Mouse (Mus musculus): ENCODE measurements around the gene Rpap3.

- no peak for TF ChIP-seq CHD2 (IDR thresholded peaks at IDR 0.05; ENCODE audit: low read length)
- no peak for TF ChIP-seq ZKSCAN1 (IDR thresholded peaks at IDR 0.05; ENCODE audit: borderline replicate concordance, low read depth, low read length)
- no peak for TF ChIP-seq CTCF (conservative IDR thresholded peaks at IDR 0.05 in 1 of 2, IDR thresholded peaks at IDR 0.05 in 1 of 2; ENCODE audit: low read depth in 2 of 2, low read length in 2 of 2)
- no peak for TF ChIP-seq ZC3H11A (IDR thresholded peaks at IDR 0.05; ENCODE audit: low read depth, low read length)
- TF ChIP-seq POLR2A (IDR thresholded peaks at IDR 0.05; ENCODE audit: low read depth, low read length) = no peak
- no peak for TF ChIP-seq HCFC1 (IDR thresholded peaks at IDR 0.05; ENCODE audit: low read depth, low read length)
- no peak for TF ChIP-seq E2F4 (IDR thresholded peaks at IDR 0.05; ENCODE audit: insufficient replicate concordance, low read depth, low read length)
- no peak for TF ChIP-seq NRF1 (IDR thresholded peaks at IDR 0.05; ENCODE audit: low read depth, low read length)
- no peak for TF ChIP-seq BHLHE40 (IDR thresholded peaks at IDR 0.05; ENCODE audit: low read depth, low read length)
- no peak for TF ChIP-seq RAD21 (IDR thresholded peaks at IDR 0.05; ENCODE audit: low read depth, low read length)
These were observed 6.9 kb upstream of the Rpap3 start for GRCm38 (mm10) chr15:97712546-97712945.
